27 mouse cellular contexts compared by ENCODE assay signal in genomic region chr13:20551559-20551958, GRCm38 (mm10).
"Had no signal": no experiment of that assay in that cellular context is flagged by ENCODE, and none has a peak within 500 bp of the region (broad histone marks: within the 10 kb centered on the region; RNA-seq: fewer than 3 reads in every experiment).

No protein-coding gene starts in this region.

- H3K4me2 ChIP-seq: heart, embryonic 12.5 days; hindbrain, embryonic 12.5 days; hindbrain, embryonic 14.5 days; intestine, embryonic 15.5 days; limb, embryonic 13.5 days; limb, embryonic 15.5 days; liver, embryonic 12.5 days had no signal

- H3K9me3 ChIP-seq: heart, embryonic 10.5 days; heart, embryonic 12.5 days; hindbrain, embryonic 10.5 days; hindbrain, embryonic 12.5 days; intestine, embryonic 15.5 days; limb, embryonic 13.5 days; limb, embryonic 15.5 days; liver, embryonic 12.5 days had no signal

- ATAC-seq: hindbrain, embryonic 16.5 days; inflammation-experienced regulatory T-cells, adult 6 months; intestine, embryonic 15.5 days; intestine, postnatal 0 days; liver, embryonic 12.5 days had no signal

- H3K36me3 ChIP-seq: heart, embryonic 10.5 days; heart, embryonic 12.5 days; hindbrain, embryonic 10.5 days; hindbrain, embryonic 12.5 days; intestine, embryonic 15.5 days; limb, embryonic 13.5 days; limb, embryonic 15.5 days; liver, embryonic 12.5 days had no signal

- H3K27me3 ChIP-seq: heart, embryonic 12.5 days; hindbrain, embryonic 12.5 days; intestine, embryonic 15.5 days; limb, embryonic 13.5 days; limb, embryonic 15.5 days; liver, embryonic 12.5 days had no signal

- H3K9ac ChIP-seq: heart, embryonic 12.5 days; hindbrain, embryonic 12.5 days; hindbrain, embryonic 14.5 days; intestine, embryonic 15.5 days; limb, embryonic 13.5 days; limb, embryonic 15.5 days; liver, embryonic 12.5 days; liver, embryonic 14.5 days had no signal

- H3K4me1 ChIP-seq: hindbrain, embryonic 10.5 days; hindbrain, embryonic 12.5 days; intestine, embryonic 15.5 days; limb, embryonic 13.5 days; limb, embryonic 15.5 days; liver, embryonic 12.5 days had no signal

- DNase-seq: gastrocnemius, adult 2 months; gastrocnemius, postnatal 10 days; gastrocnemius, postnatal 25 days; heart, adult 18-20 months; heart, postnatal 10 days; heart, postnatal 4 days; kidney, adult 18-20 months; kidney, adult 8-10 months; kidney, postnatal 10 days; kidney, postnatal 25 days; kidney, postnatal 4 days; left cerebral cortex, postnatal 4 days had no signal

- H3K27ac ChIP-seq: gastrocnemius, adult 2 months; heart, embryonic 10.5 days; hindbrain, embryonic 10.5 days; hindbrain, embryonic 12.5 days; hindbrain, embryonic 14.5 days; intestine, embryonic 15.5 days; layer of hippocampus, adult 2 months; left cerebral cortex, adult 2 months; limb, embryonic 13.5 days; limb, embryonic 15.5 days; liver, embryonic 12.5 days; liver, embryonic 14.5 days had no signal

- H3K4me3 ChIP-seq: gastrocnemius, adult 2 months; heart, embryonic 10.5 days; heart, embryonic 12.5 days; hindbrain, embryonic 10.5 days; hindbrain, embryonic 12.5 days; intestine, embryonic 15.5 days; layer of hippocampus, adult 2 months; left cerebral cortex, adult 2 months; limb, embryonic 13.5 days; limb, embryonic 15.5 days; liver, embryonic 12.5 days had no signal
